Mouse (Mus musculus) kidney, adult 2 months (tissue): ENCODE results near the gene Zc3h6. TPM values are rescaled to one million over a fixed set of nuclear protein-coding genes. Genes with fewer than 3 reads are reported as not detected.

Experiments
- DNase-seq: peaks from one replicate; pipeline ENCODE4 v3.0.0; 2021
- H3K27ac ChIP-seq: fragments of 200-500 bp; 2 replicates; pipeline ENCODE4 v1.5.1; 2012; ENCODE audit warnings: low read depth, low read length, control low read depth, inconsistent platforms; ENCODE audit not compliant: insufficient read depth
- H3K27me3 ChIP-seq: fragments of 200-500 bp; replicated peaks from 2 replicates; pipeline ENCODE4 v1.6.1; 2012; ENCODE audit warnings: mild to moderate bottlenecking, moderate library complexity, low read length, inconsistent platforms; ENCODE audit not compliant: control insufficient read depth, insufficient read depth
- H3K36me3 ChIP-seq: fragments of 200-500 bp; 2 replicates; pipeline ENCODE4 v1.6.1; 2012; ENCODE audit warnings: mild to moderate bottlenecking, moderate library complexity, low read length, inconsistent platforms; ENCODE audit not compliant: control insufficient read depth, insufficient read depth
- H3K4me1 ChIP-seq: fragments of 200-500 bp; 2 replicates; pipeline ENCODE4 v1.6.1; 2011; ENCODE audit warnings: low read length; ENCODE audit not compliant: control insufficient read depth, insufficient read depth
- H3K4me3 ChIP-seq: fragments of 200-500 bp; 2 replicates; pipeline ENCODE4 v1.5.1; 2011; ENCODE audit warnings: mild to moderate bottlenecking, low read depth, low read length, control low read depth; ENCODE audit not compliant: insufficient read depth
- CTCF ChIP-seq: fragments of 200-500 bp; conservative IDR thresholded peaks from 2 replicates; pipeline ENCODE4 v1.5.1; 2011; ENCODE audit warnings: low read depth, mild to moderate bottlenecking, control low read depth, low read length, moderate library complexity, mixed read lengths; ENCODE audit not compliant: insufficient read depth, insufficient read length
- POLR2A ChIP-seq: fragments of 200-500 bp; IDR thresholded peaks from one replicate; pipeline ENCODE4 v1.6.1; 2011; ENCODE audit warnings: low read depth, low read length, control low read depth
- WGBS: fragments of 180-500 bp; shearing (Covaris S2); methylation state at CpG from one replicate; pipeline ENCODE4 v1.1.7; 2018; 5-methylcytosine and 5-hydroxymethylcytosine counted together
- polyA plus RNA-seq: library from polyadenylated mRNA; depleted of rRNA; stranded (reverse); fragments of >200 nt; gene quantifications from 2 replicates; pipeline ENCODE4 v1.2.3, GENCODE M21; 2012

The Zc3h6 gene
- polyA plus RNA-seq, 1 experiment, result 1.0 TPM

DNA sequence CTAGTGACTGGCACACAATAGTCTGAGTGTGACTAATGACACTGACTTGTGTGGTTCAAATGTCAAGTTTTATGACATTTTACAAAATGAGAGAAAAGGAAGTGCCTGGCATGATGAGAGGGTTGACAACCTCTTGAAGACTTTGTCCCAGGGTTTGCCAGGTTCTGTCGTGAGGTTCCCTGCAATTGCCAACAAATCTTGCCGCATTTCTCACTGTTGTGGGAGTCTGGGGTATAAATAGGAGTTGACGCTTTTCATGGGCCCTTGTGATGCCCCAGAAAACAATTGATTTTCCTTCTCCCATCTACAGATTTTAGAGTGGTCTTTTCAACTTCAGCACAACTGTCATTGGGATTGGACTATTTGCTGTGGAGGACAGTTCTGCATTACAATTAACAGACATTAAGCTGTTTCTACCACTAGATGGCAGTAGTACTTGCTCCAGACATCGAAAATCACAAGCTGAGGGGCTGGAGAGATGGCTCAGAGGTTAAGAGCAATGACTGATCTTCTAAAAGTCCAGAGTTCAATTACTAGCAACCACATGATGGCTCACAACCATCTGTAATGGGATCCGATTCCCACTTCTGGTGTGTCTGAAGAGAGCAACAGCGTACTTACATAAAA is 19.1 kb upstream of the Zc3h6 start:
- Histone ChIP-seq H3K36me3 (no peaks in the 10 kb centered on the region), H3K4me1 (peaks cover 2% of the 10 kb centered on the region; the same call in 1 of the 2 replicates), H3K4me3 (no peak overlapping the region), H3K27me3 (no peaks in the 10 kb centered on the region), H3K27ac (no peak overlapping the region)
- no peak for TF ChIP-seq POLR2A
- TF ChIP-seq CTCF, result peak; percentile 40
- WGBS, result 33% methylated on average over 6 of the region's 6 CpGs
- DNase-seq, result peak; percentile 79

GRCm38 (mm10) chr2:128954186-128954585 is 13.0 kb upstream of the Zc3h6 start:
- Histone ChIP-seq H3K27me3 (no peaks in the 10 kb centered on the region), H3K4me1 (no peaks in the 10 kb centered on the region), H3K27ac (no peak overlapping the region), H3K4me3 (no peak overlapping the region), H3K36me3 (no peaks in the 10 kb centered on the region)
- DNase-seq, result peak; percentile 67
- TF ChIP-seq CTCF (no peak), POLR2A (no peak)

DNA sequence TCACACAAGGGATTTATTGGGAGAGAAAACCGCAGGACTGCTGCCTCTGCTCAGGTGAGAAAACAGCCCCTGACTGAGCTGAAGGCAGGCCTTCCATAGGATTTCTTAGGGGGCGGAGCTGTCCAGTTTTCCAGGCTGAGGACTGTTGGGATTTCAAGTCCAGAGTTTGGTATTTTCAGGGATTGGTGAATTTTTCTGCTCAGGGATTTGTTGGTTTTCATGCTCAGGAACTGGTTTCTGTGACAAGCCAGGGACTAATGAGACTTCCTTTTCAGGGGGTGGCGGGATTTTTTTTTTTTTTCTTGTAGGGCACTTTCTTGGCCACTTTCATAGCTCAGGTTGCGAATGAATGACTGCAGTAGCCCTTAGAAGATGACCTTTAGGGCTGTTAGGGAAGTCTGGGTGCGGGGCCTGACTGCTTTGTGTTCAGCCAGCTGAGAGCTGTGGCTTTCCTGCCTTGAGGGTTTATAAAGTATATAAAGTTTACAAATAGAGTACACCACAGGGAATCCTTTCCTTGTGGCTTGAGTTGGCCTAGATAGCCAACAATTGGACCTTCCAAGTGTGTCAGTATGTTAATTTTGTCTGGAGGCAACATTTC is 1.6 kb upstream of the Zc3h6 start:
- H3K27me3 ChIP-seq, result no peaks in the 10 kb centered on the region
- H3K4me1 ChIP-seq, result no peaks in the 10 kb centered on the region
- DNase-seq, result no peak
- TF ChIP-seq CTCF, result no peak
- no peak for TF ChIP-seq POLR2A
- no peak overlapping the region for H3K4me3 ChIP-seq
- no peaks in the 10 kb centered on the region for H3K36me3 ChIP-seq
- no peak overlapping the region for H3K27ac ChIP-seq
- WGBS, result 68% methylated on average over 5 of the region's 5 CpGs

DNA sequence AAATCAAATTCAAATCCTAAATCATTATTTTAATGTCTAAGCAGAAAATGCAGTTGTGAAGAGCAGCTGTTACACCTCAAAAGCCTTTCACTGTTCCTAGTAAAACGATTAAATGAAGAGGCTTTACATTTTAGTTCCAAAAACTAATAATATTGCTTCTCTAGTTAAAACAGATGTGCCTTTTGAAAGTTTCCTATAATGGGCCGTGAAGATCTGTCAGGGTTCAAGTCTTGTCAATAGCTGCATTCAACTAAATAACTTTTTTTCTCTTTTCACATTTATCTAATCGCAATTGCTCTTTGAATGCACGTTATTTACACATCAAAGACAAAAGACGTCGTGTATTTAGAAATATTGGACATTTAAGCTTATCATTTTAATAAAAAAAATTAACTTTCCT is 966 bp upstream of the Zc3h6 start:
- Histone ChIP-seq H3K36me3 (no peaks in the 10 kb centered on the region), H3K27ac (no peak overlapping the region), H3K4me1 (no peaks in the 10 kb centered on the region), H3K4me3 (no peak overlapping the region; the same call in 1 of the 2 replicates), H3K27me3 (no peaks in the 10 kb centered on the region)
- TF ChIP-seq CTCF (no peak), POLR2A (no peak)
- DNase-seq, result no peak
- WGBS, result 23% methylated on average over 6 of the region's 6 CpGs

DNA sequence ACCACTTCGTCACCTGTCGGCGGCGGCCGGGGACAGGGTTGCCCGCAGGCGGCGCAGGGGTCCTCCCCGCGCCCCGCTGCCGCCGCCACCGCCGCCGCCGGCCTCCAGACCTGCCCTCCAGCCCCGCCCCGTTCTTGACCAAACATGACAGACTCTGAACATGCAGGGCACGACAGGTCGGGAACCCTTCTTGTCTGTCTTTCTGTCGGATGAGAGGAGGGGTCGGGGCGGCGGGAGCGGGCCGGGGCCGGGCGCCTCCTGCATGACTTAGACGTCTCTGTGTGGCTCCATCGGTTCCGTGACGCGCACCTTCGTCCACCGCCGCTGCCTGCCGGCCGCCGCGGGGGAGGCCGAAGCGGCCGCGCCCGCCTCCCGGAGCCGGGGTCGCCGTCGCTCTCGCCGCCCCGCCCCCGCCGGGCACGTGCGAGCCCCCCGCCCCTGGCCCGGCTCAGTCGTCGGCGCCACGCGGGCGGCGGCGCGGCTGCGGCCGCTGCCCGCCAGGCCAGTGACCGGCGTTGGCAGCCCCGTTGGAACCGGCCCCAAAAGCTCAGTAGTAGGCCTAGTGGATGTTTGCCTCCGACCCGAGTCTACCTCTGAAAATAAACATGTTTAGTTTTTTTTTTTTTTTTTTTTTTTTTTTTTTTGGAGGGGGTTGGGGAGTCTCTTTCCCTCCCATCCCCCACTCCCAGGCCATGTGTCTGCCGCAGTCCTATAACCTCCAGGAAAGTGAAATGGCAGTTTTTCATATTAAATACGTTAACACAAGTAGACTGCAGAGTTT is 649 bp downstream of the Zc3h6 start, which contains the start of gene Gm10762:
TSS of gene Gm10762 (minus strand) at position 65 of the 781 bp plus-strand sequence.
- TF ChIP-seq CTCF (no peak), POLR2A (no peak)
- under 1% methylated on average over 77 of the region's 80 CpGs for WGBS
- H3K27me3 ChIP-seq, result no peaks in the 10 kb centered on the region
- peak; percentile 91 for DNase-seq
- H3K4me3 ChIP-seq, result peak within 1 kb of the TSS; percentile 92
- peaks cover 8% of the 10 kb centered on the region; the same call in 1 of the 2 replicates for H3K4me1 ChIP-seq
- H3K27ac ChIP-seq, result peak within 1 kb of the TSS; percentile 100
- no peaks in the 10 kb centered on the region for H3K36me3 ChIP-seq

- H3K27me3 ChIP-seq, result no peaks in the 10 kb centered on the region
- no peak overlapping the region for H3K27ac ChIP-seq
- no peak overlapping the region; the same call in 1 of the 2 replicates for H3K4me3 ChIP-seq
- DNase-seq, result no peak
- TF ChIP-seq CTCF (no peak), POLR2A (no peak)
- H3K4me1 ChIP-seq, result peaks cover 8% of the 10 kb centered on the region; the same call in 1 of the 2 replicates
- H3K36me3 ChIP-seq, result no peaks in the 10 kb centered on the region
Observed at GRCm38 (mm10) chr2:128968475-128969083, 1.4 kb downstream of the Zc3h6 start.
